Mouse (Mus musculus): ENCODE measurements around the gene Ppp1r21. TPM values are rescaled to one million over a fixed set of nuclear protein-coding genes. Genes with fewer than 3 reads are reported as not detected.
A peak's percentile ranks its signal among the peaks of the same experiment; 100 is the strongest.

Ppp1r21 gene
- polyA plus RNA-seq, 1 experiment from 2014 or later: 24.7 TPM

- ATAC-seq (ENCODE audit: low read depth): no peak
- no peaks in the 10 kb centered on the region for H3K27me3 ChIP-seq (ENCODE audit: control insufficient read depth, insufficient read depth, low read depth, low read length)
- no peaks in the 10 kb centered on the region for H3K36me3 ChIP-seq (ENCODE audit: control insufficient read depth, insufficient read depth, low read length)
- no peak overlapping the region for H3K4me3 ChIP-seq (ENCODE audit: low read length)
- 72% methylated on average over 3 of the region's 3 CpGs for WGBS
- no peak overlapping the region for H3K9ac ChIP-seq (ENCODE audit: low read length)
- no peak overlapping the region for H3K4me2 ChIP-seq (ENCODE audit: low read depth, low read length)
- no peaks in the 10 kb centered on the region for H3K9me3 ChIP-seq (ENCODE audit: control insufficient read depth, low read length)
- H3K27ac ChIP-seq (ENCODE audit: low read length): no peak overlapping the region; the same call in 1 of the 2 replicates
- peaks cover 27% of the 10 kb centered on the region for H3K4me1 ChIP-seq (replicated peaks; ENCODE audit: control insufficient read depth, insufficient read depth, low read length)
Measured at GRCm38 (mm10) chr17:88509999-88510398, 19.9 kb upstream of the Ppp1r21 start.

- Histone ChIP-seq H3K4me1 (replicated peaks; ENCODE audit: control insufficient read depth, insufficient read depth, low read length) (peaks cover 16% of the 10 kb centered on the region), H3K9me3 (ENCODE audit: control insufficient read depth, low read length) (no peaks in the 10 kb centered on the region), H3K9ac (ENCODE audit: low read length) (0 out of 2 replicates have a peak overlapping the region, but pooled peaks have one; percentile 31), H3K27me3 (ENCODE audit: control insufficient read depth, insufficient read depth, low read depth, low read length) (no peaks in the 10 kb centered on the region), H3K4me2 (ENCODE audit: low read depth, low read length) (peak overlapping the region; percentile 26; the same call in 1 of the 2 replicates), H3K27ac (ENCODE audit: low read length) (peak overlapping the region; percentile 62; the same call in 1 of the 2 replicates), H3K4me3 (ENCODE audit: low read length) (no peak overlapping the region), H3K36me3 (ENCODE audit: control insufficient read depth, insufficient read depth, low read length) (no peaks in the 10 kb centered on the region)
- ATAC-seq (ENCODE audit: low read depth): peak; percentile 65
- WGBS: 13% methylated on average over 10 of the region's 10 CpGs
Measured at GRCm38 (mm10) chr17:88511095-88511551, 18.8 kb upstream of the Ppp1r21 start.

- WGBS: 68% methylated on average over 7 of the region's 7 CpGs
Measured at GRCm38 (mm10) chr17:88516477-88516876, 13.4 kb upstream of the Ppp1r21 start.

GRCm38 (mm10) chr17:88527781-88528180, 2.1 kb upstream of the Ppp1r21 start:
- no peak for ATAC-seq (ENCODE audit: low read depth)
- Histone ChIP-seq H3K27me3 (ENCODE audit: control insufficient read depth, insufficient read depth, low read depth, low read length) (no peaks in the 10 kb centered on the region; the same call in 1 of the 2 replicates), H3K9me3 (ENCODE audit: control insufficient read depth, low read length) (no peaks in the 10 kb centered on the region), H3K4me3 (ENCODE audit: low read length) (no peak overlapping the region), H3K27ac (ENCODE audit: low read length) (no peak overlapping the region), H3K9ac (ENCODE audit: low read length) (no peak overlapping the region), H3K36me3 (ENCODE audit: control insufficient read depth, insufficient read depth, low read length) (no peaks in the 10 kb centered on the region), H3K4me1 (replicated peaks; ENCODE audit: control insufficient read depth, insufficient read depth, low read length) (peaks cover 9% of the 10 kb centered on the region; the same call in 1 of the 2 replicates), H3K4me2 (ENCODE audit: low read depth, low read length) (no peak overlapping the region)
- 10% methylated on average over 2 of the region's 2 CpGs for WGBS

More at GRCm38 (mm10) chr17:88516477-88516876, 13.4 kb upstream of the Ppp1r21 start:
- no peak overlapping the region for H3K4me3 ChIP-seq (ENCODE audit: low read length)
- no peak for ATAC-seq (ENCODE audit: low read depth)
- H3K4me1 ChIP-seq (replicated peaks; ENCODE audit: control insufficient read depth, insufficient read depth, low read length): no peaks in the 10 kb centered on the region
- no peaks in the 10 kb centered on the region for H3K27me3 ChIP-seq (ENCODE audit: control insufficient read depth, insufficient read depth, low read depth, low read length)
- no peaks in the 10 kb centered on the region for H3K9me3 ChIP-seq (ENCODE audit: control insufficient read depth, low read length)
- no peaks in the 10 kb centered on the region for H3K36me3 ChIP-seq (ENCODE audit: control insufficient read depth, insufficient read depth, low read length)
- H3K9ac ChIP-seq (ENCODE audit: low read length): no peak overlapping the region
- no peak overlapping the region for H3K27ac ChIP-seq (ENCODE audit: low read length)
- H3K4me2 ChIP-seq (ENCODE audit: low read depth, low read length): no peak overlapping the region

GRCm38 (mm10) chr17:88530236-88530619, 310 bp downstream of the Ppp1r21 start:
- H3K4me2 ChIP-seq (ENCODE audit: low read depth, low read length): peak overlapping the region; percentile 71
- peak overlapping the region; percentile 65 for H3K27ac ChIP-seq (ENCODE audit: low read length)
- peaks cover 12% of the 10 kb centered on the region; the same call in 1 of the 2 replicates for H3K4me1 ChIP-seq (replicated peaks; ENCODE audit: control insufficient read depth, insufficient read depth, low read length)
- H3K4me3 ChIP-seq (ENCODE audit: low read length): peak overlapping the region; percentile 83
- H3K27me3 ChIP-seq (ENCODE audit: control insufficient read depth, insufficient read depth, low read depth, low read length): no peaks in the 10 kb centered on the region; the same call in 1 of the 2 replicates
- under 1% methylated on average over 14 of the region's 14 CpGs for WGBS
- H3K9me3 ChIP-seq (ENCODE audit: control insufficient read depth, low read length): no peaks in the 10 kb centered on the region
- peak; percentile 70; the same call in 1 of the 2 replicates for ATAC-seq (ENCODE audit: low read depth)
- no peaks in the 10 kb centered on the region for H3K36me3 ChIP-seq (ENCODE audit: control insufficient read depth, insufficient read depth, low read length)
- peak overlapping the region; percentile 85 for H3K9ac ChIP-seq (ENCODE audit: low read length)

- H3K4me3 ChIP-seq (ENCODE audit: low read length): peak overlapping the region; percentile 83
- peak overlapping the region; percentile 85 for H3K9ac ChIP-seq (ENCODE audit: low read length)
- peaks cover 13% of the 10 kb centered on the region; the same call in 1 of the 2 replicates for H3K4me1 ChIP-seq (replicated peaks; ENCODE audit: control insufficient read depth, insufficient read depth, low read length)
- peak overlapping the region; percentile 71 for H3K4me2 ChIP-seq (ENCODE audit: low read depth, low read length)
- 9% methylated on average over 11 of the region's 11 CpGs for WGBS
- no peaks in the 10 kb centered on the region for H3K36me3 ChIP-seq (ENCODE audit: control insufficient read depth, insufficient read depth, low read length)
- ATAC-seq (ENCODE audit: low read depth): no peak
- H3K9me3 ChIP-seq (ENCODE audit: control insufficient read depth, low read length): no peaks in the 10 kb centered on the region
- peak overlapping the region; percentile 65 for H3K27ac ChIP-seq (ENCODE audit: low read length)
- H3K27me3 ChIP-seq (ENCODE audit: control insufficient read depth, insufficient read depth, low read depth, low read length): no peaks in the 10 kb centered on the region
Measured at GRCm38 (mm10) chr17:88530667-88531066, 749 bp downstream of the Ppp1r21 start.

- Histone ChIP-seq H3K4me2 (ENCODE audit: low read depth, low read length) (peak overlapping the region; percentile 71; the same call in 1 of the 2 replicates), H3K27ac (ENCODE audit: low read length) (no peak overlapping the region), H3K4me3 (ENCODE audit: low read length) (peak overlapping the region; percentile 83; the same call in 1 of the 2 replicates)
Measured at GRCm38 (mm10) chr17:88531176-88531575, 1.3 kb downstream of the Ppp1r21 start.

GRCm38 (mm10) chr17:88537842-88538430, 8.0 kb downstream of the Ppp1r21 start:
- Histone ChIP-seq H3K9me3 (ENCODE audit: control insufficient read depth, low read length) (no peaks in the 10 kb centered on the region), H3K27me3 (ENCODE audit: control insufficient read depth, insufficient read depth, low read depth, low read length) (no peaks in the 10 kb centered on the region), H3K27ac (ENCODE audit: low read length) (no peak overlapping the region), H3K4me1 (replicated peaks; ENCODE audit: control insufficient read depth, insufficient read depth, low read length) (peaks cover 15% of the 10 kb centered on the region), H3K4me2 (ENCODE audit: low read depth, low read length) (no peak overlapping the region), H3K36me3 (ENCODE audit: control insufficient read depth, insufficient read depth, low read length) (no peaks in the 10 kb centered on the region), H3K9ac (ENCODE audit: low read length) (no peak overlapping the region), H3K4me3 (ENCODE audit: low read length) (no peak overlapping the region)
- WGBS: 84% methylated on average over 8 of the region's 8 CpGs
- ATAC-seq (ENCODE audit: low read depth): no peak

More at GRCm38 (mm10) chr17:88531176-88531575, 1.3 kb downstream of the Ppp1r21 start:
- Histone ChIP-seq H3K36me3 (ENCODE audit: control insufficient read depth, insufficient read depth, low read length) (no peaks in the 10 kb centered on the region), H3K4me1 (replicated peaks; ENCODE audit: control insufficient read depth, insufficient read depth, low read length) (peaks cover 16% of the 10 kb centered on the region; the same call in 1 of the 2 replicates), H3K9me3 (ENCODE audit: control insufficient read depth, low read length) (no peaks in the 10 kb centered on the region), H3K27me3 (ENCODE audit: control insufficient read depth, insufficient read depth, low read depth, low read length) (no peaks in the 10 kb centered on the region), H3K9ac (ENCODE audit: low read length) (peak overlapping the region; percentile 39)
- 50% methylated on average over 6 of the region's 6 CpGs for WGBS
- ATAC-seq (ENCODE audit: low read depth): no peak

GRCm38 (mm10) chr17:88542771-88543416, 13.0 kb downstream of the Ppp1r21 start:
- Histone ChIP-seq H3K9ac (ENCODE audit: low read length) (no peak overlapping the region), H3K4me1 (replicated peaks; ENCODE audit: control insufficient read depth, insufficient read depth, low read length) (no peaks in the 10 kb centered on the region; the same call in 1 of the 2 replicates), H3K4me2 (ENCODE audit: low read depth, low read length) (no peak overlapping the region), H3K9me3 (ENCODE audit: control insufficient read depth, low read length) (no peaks in the 10 kb centered on the region), H3K4me3 (ENCODE audit: low read length) (no peak overlapping the region), H3K36me3 (ENCODE audit: control insufficient read depth, insufficient read depth, low read length) (peaks cover 6% of the 10 kb centered on the region; the same call in 1 of the 2 replicates), H3K27me3 (ENCODE audit: control insufficient read depth, insufficient read depth, low read depth, low read length) (no peaks in the 10 kb centered on the region), H3K27ac (ENCODE audit: low read length) (no peak overlapping the region)
- ATAC-seq (ENCODE audit: low read depth): no peak
- WGBS: 50% methylated on average over 15 of the region's 15 CpGs

All from lung, embryonic 16.5 days (tissue).